Mouse (Mus musculus): ENCODE data around the gene Zfp524.

DNA sequence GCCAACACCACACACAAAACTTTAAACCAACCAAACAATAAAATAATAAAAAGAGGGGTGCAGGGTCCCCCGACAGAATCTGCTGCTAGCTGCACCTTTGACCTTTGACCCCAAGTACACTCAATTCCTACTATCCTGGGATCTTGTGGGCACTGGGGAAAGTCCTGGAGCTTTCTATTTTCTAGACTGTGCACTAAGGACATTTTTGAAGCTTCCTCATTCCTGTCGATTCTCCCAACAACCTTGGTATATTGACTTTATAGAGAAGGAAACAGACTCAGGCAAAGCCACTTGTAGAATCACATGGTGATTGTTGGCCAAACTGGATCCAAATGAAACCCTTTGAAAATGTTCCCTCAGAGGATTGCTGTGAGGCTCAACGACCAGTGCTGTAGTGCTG lies 1.8 kb downstream of the Zfp524 start:
- TF ChIP-seq CTCF (IDR thresholded peaks at IDR 0.05; ENCODE audit: low read depth), result no peak
- no peak for TF ChIP-seq EP300 (IDR thresholded peaks at IDR 0.05; ENCODE audit: low read depth)
